Mouse (Mus musculus): ENCODE measurements at regions not wholly inside any gene's neighbourhood (a gene's known extent, or its start where the extent isn't known, plus 50 kb on each side); places are given as distances from the start of the nearest gene placed in this dataset.
A peak's percentile ranks its signal among the peaks of the same experiment; 100 is the strongest.

GRCm38 (mm10) chr9:81418361-81418760, 215.3 kb downstream of the Htr1b start:
- DNase-seq: peak; percentile 3

GRCm38 (mm10) chr9:81400038-81400437, 233.6 kb downstream of the Htr1b start:
- no peak for DNase-seq
